Comparison of ENCODE assay signal across 8 mouse cellular contexts in the genomic region with DNA sequence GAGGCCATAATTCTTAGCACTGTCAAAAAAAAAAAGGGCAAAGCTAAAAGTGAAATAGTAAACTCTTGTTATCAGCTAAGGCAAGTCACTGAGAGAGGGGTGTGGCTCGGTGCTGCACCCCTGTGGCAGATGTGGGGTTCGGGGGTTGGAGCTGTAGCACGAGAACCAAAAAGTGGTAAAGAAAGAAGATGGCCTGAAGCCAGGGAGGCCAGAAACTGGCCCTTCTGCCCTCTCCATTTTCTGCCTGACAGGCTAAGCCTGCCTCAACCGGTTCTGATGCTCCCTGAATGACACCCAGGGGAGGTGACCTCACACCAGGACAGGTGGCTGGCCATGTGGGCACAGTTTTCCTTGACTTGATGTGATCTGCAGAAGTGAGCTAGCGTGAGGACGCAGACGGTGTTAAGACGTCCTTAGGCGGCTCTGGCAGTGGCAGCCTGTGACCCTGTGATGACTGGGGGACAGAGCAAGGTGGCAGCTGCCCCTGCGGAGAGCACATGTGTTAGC. TPM values are rescaled to one million over a fixed set of nuclear protein-coding genes. Genes with fewer than 3 reads are reported as not detected.
DNase-seq lines count a peak whose midpoint lies in the region; ATAC-seq lines count a peak whose summit lies in the region.

No protein-coding gene starts in this region.

- peaks cover 33% of the 10 kb centered on the region for H3K4me1 ChIP-seq in lung, embryonic 15.5 days
- peaks cover 80% of the 10 kb centered on the region for H3K4me1 ChIP-seq in megakaryocyte, embryonic 14.5 days

- H3K4me2 ChIP-seq in lung, embryonic 15.5 days: no peak overlapping the region

- H3K27ac ChIP-seq in lung, embryonic 15.5 days: no peak overlapping the region

- no peaks in the 10 kb centered on the region for H3K27me3 ChIP-seq in lung, embryonic 15.5 days
- H3K27me3 ChIP-seq in megakaryocyte, embryonic 14.5 days (replicated peaks): peaks cover 4% of the 10 kb centered on the region

- 39% methylated on average over 10 of the region's 10 CpGs for WGBS in lung, embryonic 15.5 days

- peaks cover 7% of the 10 kb centered on the region for H3K36me3 ChIP-seq in lung, embryonic 15.5 days
- H3K36me3 ChIP-seq in megakaryocyte, embryonic 14.5 days (replicated peaks; ENCODE audit: low read length): peaks cover 47% of the 10 kb centered on the region

- no peak overlapping the region for H3K4me3 ChIP-seq in lung, embryonic 15.5 days
- H3K4me3 ChIP-seq in megakaryocyte, embryonic 14.5 days (replicated peaks): peak overlapping the region; percentile 80

- 0 out of 2 replicates have a peak, but pooled peaks have one; percentile 15 for ATAC-seq in lung, embryonic 15.5 days (ENCODE audit: borderline replicate concordance, extremely low read depth, low FRiP score, low TSS enrichment)

- no peaks in the 10 kb centered on the region for H3K9me3 ChIP-seq in lung, embryonic 15.5 days
- H3K9me3 ChIP-seq in megakaryocyte, embryonic 14.5 days: peaks cover 2% of the 10 kb centered on the region; the same call in 1 of the 2 replicates

- DNase-seq in lung, postnatal 14 days: no peak
- DNase-seq in embryo, embryonic 11 days: peak; percentile 50
- DNase-seq in kidney, adult 11 months: peak; percentile 78
- DNase-seq in thymus, postnatal 10 days (ENCODE audit: low spot score in 2 of 2): peak; percentile 71 to 74
- DNase-seq in layer of hippocampus, adult 18-20 months (ENCODE audit: low spot score in 2 of 2): no peak
- DNase-seq in cerebellum, postnatal 36 days: no peak

- H3K9ac ChIP-seq in lung, embryonic 15.5 days: no peak overlapping the region

RNA-seq across cellular contexts. Expression of a gene that starts 10.5 kb away (rescaled TPM):
- 18.6 and 20.3 TPM in 2 replicates for polyA plus RNA-seq in lung, embryonic 15.5 days (2015; fragmentation: Nextera tagmentation; extraction: Ambion mirVana)
- 68.6 and 71.5 TPM in 2 replicates for polyA plus RNA-seq in megakaryocyte, embryonic 14.5 days (2012; ENCODE audit: insufficient read depth, low replicate concordance)
- total RNA-seq in layer of hippocampus, adult 18-20 months (2021): 10 to 100 TPM; 33.9 to 37.0 TPM

RNA-seq across cellular contexts. Expression of a gene that starts 10.8 kb away (rescaled TPM):
- polyA plus RNA-seq in lung, embryonic 15.5 days (2015; fragmentation: Nextera tagmentation; extraction: Ambion mirVana): 0.34 and 0.64 TPM in 2 replicates
- 0.94 and 5.8 TPM in 2 replicates for polyA plus RNA-seq in megakaryocyte, embryonic 14.5 days (2012; ENCODE audit: insufficient read depth, low replicate concordance)
- total RNA-seq in layer of hippocampus, adult 18-20 months (2021): 1 to 10 TPM in 1 of 2 experiments, under 1 TPM in 1; 0.99 to 1.0 TPM

RNA-seq across cellular contexts. Expression of a gene that starts 34.4 kb away (rescaled TPM):
- 11.1 and 11.6 TPM in 2 replicates for polyA plus RNA-seq in lung, embryonic 15.5 days (2015; fragmentation: Nextera tagmentation; extraction: Ambion mirVana)
- 30.9 and 35.5 TPM in 2 replicates for polyA plus RNA-seq in megakaryocyte, embryonic 14.5 days (2012; ENCODE audit: insufficient read depth, low replicate concordance)
- 10 to 100 TPM; 27.5 to 29.5 TPM for total RNA-seq in layer of hippocampus, adult 18-20 months (2021)

RNA-seq across cellular contexts. Expression of a gene that starts 34.6 kb away (rescaled TPM):
- 37.8 and 41.1 TPM in 2 replicates for polyA plus RNA-seq in lung, embryonic 15.5 days (2015; fragmentation: Nextera tagmentation; extraction: Ambion mirVana)
- polyA plus RNA-seq in megakaryocyte, embryonic 14.5 days (2012; ENCODE audit: insufficient read depth, low replicate concordance): 23.6 and 74.7 TPM in 2 replicates
- total RNA-seq in layer of hippocampus, adult 18-20 months (2021): 10 to 100 TPM; 39.3 to 40.5 TPM

RNA-seq across cellular contexts. Expression of a gene that starts 56.0 kb away (rescaled TPM):
- polyA plus RNA-seq in lung, embryonic 15.5 days (2015; fragmentation: Nextera tagmentation; extraction: Ambion mirVana): 0.44 and 0.59 TPM in 2 replicates
- not detected in 2 replicates for polyA plus RNA-seq in megakaryocyte, embryonic 14.5 days (2012; ENCODE audit: insufficient read depth, low replicate concordance)
- total RNA-seq in layer of hippocampus, adult 18-20 months (2021): under 1 TPM; 0.61 to 0.82 TPM

Comparison
In these comparisons a context has a peak if more than half of its experiments do, and no peak if none do; other contexts are left out.
1. DNase-seq: peak in embryo, embryonic 11 days (single experiment), kidney, adult 11 months (single experiment) and thymus, postnatal 10 days (2 of 2); none in lung, postnatal 14 days (single experiment), layer of hippocampus, adult 18-20 months (0 of 2) and cerebellum, postnatal 36 days (0 of 2).